Mouse (Mus musculus): ENCODE data around the gene Sec11a. TPM values are rescaled to one million over a fixed set of nuclear protein-coding genes. Genes with fewer than 3 reads are reported as not detected.
A peak's percentile ranks its signal among the peaks of the same experiment; 100 is the strongest.
"Not testable (repeated sequence)": the region's sequence is repeated elsewhere in the genome, so short reads cannot be mapped to it uniquely, and the experiment has no call there.

Gene Sec11a
- polyA plus RNA-seq, 1 experiment from 2014 or later = 135 TPM

- 93% methylated on average over 5 of the region's 5 CpGs for WGBS (ENCODE audit: insufficient replicate concordance)
- H3K4me2 ChIP-seq = peak overlapping the region; percentile 80
- no peak for ATAC-seq (replicated peaks; ENCODE audit: insufficient number of reproducible peaks, low FRiP score, low TSS enrichment)
- peak overlapping the region; percentile 94; the same call in 1 of the 2 replicates for H3K4me3 ChIP-seq (ENCODE audit: low read depth, low read length)
- H3K4me1 ChIP-seq (ENCODE audit: control insufficient read depth, insufficient read depth, low read length) = peaks cover 38% of the 10 kb centered on the region
- H3K27me3 ChIP-seq (ENCODE audit: control insufficient read depth, insufficient read depth, low read length) = no peaks in the 10 kb centered on the region
- no peaks in the 10 kb centered on the region for H3K9me3 ChIP-seq (replicated peaks; ENCODE audit: control insufficient read depth, low read length)
- no peak overlapping the region for H3K9ac ChIP-seq (ENCODE audit: low read depth, low read length)
- no peak overlapping the region for H3K27ac ChIP-seq (ENCODE audit: low read depth, low read length)
- no peaks in the 10 kb centered on the region for H3K36me3 ChIP-seq (ENCODE audit: control insufficient read depth, insufficient read depth, low read length)
Measured at GRCm38 (mm10) chr7:80991589-80991988, 44.0 kb upstream of the Sec11a start.

GRCm38 (mm10) chr7:80990276-80990675, 42.7 kb upstream of the Sec11a start:
- no peaks in the 10 kb centered on the region for H3K36me3 ChIP-seq (ENCODE audit: control insufficient read depth, insufficient read depth, low read length)
- no peaks in the 10 kb centered on the region for H3K27me3 ChIP-seq (ENCODE audit: control insufficient read depth, insufficient read depth, low read length)
- no peak overlapping the region for H3K27ac ChIP-seq (ENCODE audit: low read depth, low read length)
- WGBS (ENCODE audit: insufficient replicate concordance) = 86% methylated on average over 6 of the region's 6 CpGs
- H3K9me3 ChIP-seq (replicated peaks; ENCODE audit: control insufficient read depth, low read length) = no peaks in the 10 kb centered on the region
- no peak overlapping the region for H3K4me2 ChIP-seq
- H3K9ac ChIP-seq (ENCODE audit: low read depth, low read length) = no peak overlapping the region
- no peak overlapping the region for H3K4me3 ChIP-seq (ENCODE audit: low read depth, low read length)
- peaks cover 31% of the 10 kb centered on the region for H3K4me1 ChIP-seq (ENCODE audit: control insufficient read depth, insufficient read depth, low read length)
- ATAC-seq (replicated peaks; ENCODE audit: insufficient number of reproducible peaks, low FRiP score, low TSS enrichment) = no peak

DNA sequence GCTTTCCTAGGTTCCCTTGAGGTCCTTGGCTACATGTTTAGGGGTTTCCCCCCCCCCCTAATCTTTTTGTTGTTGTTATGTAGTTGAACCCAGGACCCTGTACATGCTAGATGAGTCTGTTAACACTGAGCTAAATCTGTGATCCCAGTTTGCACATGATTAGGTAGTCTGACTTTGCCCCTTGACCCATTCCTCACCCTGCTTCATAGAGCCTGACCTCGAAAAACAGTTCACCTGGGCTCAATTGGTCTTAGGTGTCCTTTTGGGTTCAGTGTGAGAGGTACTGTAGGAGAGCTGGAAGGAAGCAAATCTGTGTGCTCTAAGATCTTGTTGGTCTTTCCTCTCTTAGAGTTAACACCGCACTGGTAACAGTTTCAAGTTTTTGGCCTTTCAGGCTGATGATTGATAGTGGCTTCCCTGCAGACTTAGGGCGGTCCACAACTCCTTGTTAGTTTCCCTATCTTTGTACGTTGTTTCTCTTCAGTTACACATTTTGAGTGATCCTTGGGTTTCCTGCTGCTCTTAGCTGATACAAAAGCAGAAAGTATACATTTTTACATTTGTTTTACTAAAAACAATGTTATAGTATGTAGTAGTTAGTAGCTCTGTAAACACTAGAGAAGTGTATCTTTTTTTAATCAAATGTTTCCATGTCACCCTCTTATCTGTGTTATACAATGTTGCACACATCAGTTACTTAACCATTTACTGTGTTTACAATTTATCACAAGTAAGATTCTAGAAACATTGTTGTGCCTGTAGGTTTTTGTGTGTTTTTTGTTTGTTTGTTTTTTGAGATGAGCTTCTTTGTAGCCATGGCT, 40.4 kb upstream of the Sec11a start:
- Histone ChIP-seq H3K36me3 (ENCODE audit: control insufficient read depth, insufficient read depth, low read length) (no peaks in the 10 kb centered on the region), H3K9me3 (replicated peaks; ENCODE audit: control insufficient read depth, low read length) (no peaks in the 10 kb centered on the region), H3K4me1 (ENCODE audit: control insufficient read depth, insufficient read depth, low read length) (peaks cover 22% of the 10 kb centered on the region; the same call in 1 of the 2 replicates), H3K4me3 (ENCODE audit: low read depth, low read length) (no peak overlapping the region), H3K9ac (ENCODE audit: low read depth, low read length) (no peak overlapping the region), H3K4me2 (no peak overlapping the region), H3K27me3 (ENCODE audit: control insufficient read depth, insufficient read depth, low read length) (no peaks in the 10 kb centered on the region), H3K27ac (ENCODE audit: low read depth, low read length) (no peak overlapping the region)
- WGBS (ENCODE audit: insufficient replicate concordance) = 53% methylated on average over 4 of the region's 4 CpGs
- ATAC-seq (replicated peaks; ENCODE audit: insufficient number of reproducible peaks, low FRiP score, low TSS enrichment) = no peak

GRCm38 (mm10) chr7:80986458-80987187, 39.0 kb upstream of the Sec11a start:
- H3K4me1 ChIP-seq (ENCODE audit: control insufficient read depth, insufficient read depth, low read length) = peaks cover 14% of the 10 kb centered on the region; the same call in 1 of the 2 replicates
- peak overlapping the region; percentile 25; the same call in 1 of the 2 replicates for H3K4me2 ChIP-seq
- no peak overlapping the region for H3K9ac ChIP-seq (ENCODE audit: low read depth, low read length)
- H3K27ac ChIP-seq (ENCODE audit: low read depth, low read length) = no peak overlapping the region
- 0 out of 2 replicates have a peak, but pooled peaks have one; percentile 10 for ATAC-seq (replicated peaks; ENCODE audit: insufficient number of reproducible peaks, low FRiP score, low TSS enrichment)
- H3K9me3 ChIP-seq (replicated peaks; ENCODE audit: control insufficient read depth, low read length) = no peaks in the 10 kb centered on the region
- H3K4me3 ChIP-seq (ENCODE audit: low read depth, low read length) = no peak overlapping the region
- H3K36me3 ChIP-seq (ENCODE audit: control insufficient read depth, insufficient read depth, low read length) = no peaks in the 10 kb centered on the region
- no peaks in the 10 kb centered on the region for H3K27me3 ChIP-seq (ENCODE audit: control insufficient read depth, insufficient read depth, low read length)
- WGBS (ENCODE audit: insufficient replicate concordance) = 13% methylated on average over 6 of the region's 6 CpGs

- Histone ChIP-seq H3K9me3 (replicated peaks; ENCODE audit: control insufficient read depth, low read length) (no peaks in the 10 kb centered on the region), H3K4me3 (ENCODE audit: low read depth, low read length) (no peak overlapping the region), H3K27ac (ENCODE audit: low read depth, low read length) (no peak overlapping the region), H3K27me3 (ENCODE audit: control insufficient read depth, insufficient read depth, low read length) (no peaks in the 10 kb centered on the region), H3K4me1 (ENCODE audit: control insufficient read depth, insufficient read depth, low read length) (no peaks in the 10 kb centered on the region), H3K9ac (ENCODE audit: low read depth, low read length) (no peak overlapping the region), H3K36me3 (ENCODE audit: control insufficient read depth, insufficient read depth, low read length) (no peaks in the 10 kb centered on the region), H3K4me2 (no peak overlapping the region)
- 85% methylated on average over 11 of the region's 11 CpGs for WGBS (ENCODE audit: insufficient replicate concordance)
- no peak for ATAC-seq (replicated peaks; ENCODE audit: insufficient number of reproducible peaks, low FRiP score, low TSS enrichment)
Measured at GRCm38 (mm10) chr7:80980566-80980965, 33.0 kb upstream of the Sec11a start.

DNA sequence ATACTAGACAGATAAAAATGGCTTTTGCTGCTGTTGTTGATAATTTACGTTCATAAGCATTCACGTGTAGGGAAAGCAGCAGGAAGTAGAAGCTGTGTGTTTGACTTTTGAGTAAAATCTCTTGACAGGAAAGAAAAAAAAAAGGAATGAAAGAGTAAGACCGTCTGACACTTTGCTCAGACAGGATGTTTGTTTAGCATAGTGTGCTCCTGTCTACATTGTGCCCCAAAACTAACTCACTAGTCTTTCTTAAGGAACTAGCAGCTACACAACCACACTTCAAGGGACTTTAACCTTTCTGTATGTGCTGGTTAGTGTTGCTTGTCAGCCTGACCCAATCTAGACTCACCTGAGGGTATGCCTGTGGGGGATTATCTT, 26.0 kb upstream of the Sec11a start:
- not testable (repeated sequence) for H3K27me3 ChIP-seq (ENCODE audit: control insufficient read depth, insufficient read depth, low read length); H3K36me3 ChIP-seq (ENCODE audit: control insufficient read depth, insufficient read depth, low read length); H3K9me3 ChIP-seq (replicated peaks; ENCODE audit: control insufficient read depth, low read length); H3K27ac ChIP-seq (ENCODE audit: low read depth, low read length); H3K9ac ChIP-seq (ENCODE audit: low read depth, low read length); ATAC-seq (replicated peaks; ENCODE audit: insufficient number of reproducible peaks, low FRiP score, low TSS enrichment); H3K4me2 ChIP-seq; H3K4me3 ChIP-seq (ENCODE audit: low read depth, low read length); H3K4me1 ChIP-seq (ENCODE audit: control insufficient read depth, insufficient read depth, low read length)
- 55% methylated on average over 3 of the region's 3 CpGs for WGBS (ENCODE audit: insufficient replicate concordance)

DNA sequence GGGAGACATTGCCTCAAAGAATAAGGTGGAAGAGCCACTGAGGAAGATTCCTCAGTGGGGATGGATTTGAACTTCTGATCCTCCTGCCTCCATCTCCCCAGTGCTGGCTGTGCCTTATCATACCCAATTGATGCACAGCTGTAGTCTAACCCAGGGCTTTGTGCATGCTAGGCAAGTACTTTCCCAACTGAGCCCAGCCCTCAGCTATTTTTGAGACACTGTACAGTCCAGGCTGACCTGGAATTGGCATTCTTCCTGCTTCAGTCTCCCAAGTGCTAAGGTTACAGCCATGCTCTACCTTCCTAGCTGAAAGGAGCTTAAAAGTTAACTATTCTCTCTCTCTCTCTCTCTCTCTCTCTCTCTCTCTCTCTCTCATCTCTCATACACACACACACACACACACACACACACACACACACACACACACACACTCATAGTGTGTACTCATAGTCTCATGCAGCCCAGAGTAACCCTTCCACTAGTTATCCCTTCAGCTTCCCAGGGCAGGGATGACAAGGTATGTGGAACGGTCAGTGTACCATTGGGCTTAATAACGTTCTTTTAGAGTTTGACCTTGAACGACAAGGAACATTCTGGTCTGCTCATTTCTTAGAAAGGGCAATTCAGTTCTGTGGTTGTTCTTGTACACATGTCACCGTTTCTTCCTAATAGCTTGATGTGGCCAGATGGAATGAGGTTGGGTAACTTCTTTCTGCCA, 25.5 kb upstream of the Sec11a start:
- not testable (repeated sequence) for H3K36me3 ChIP-seq (ENCODE audit: control insufficient read depth, insufficient read depth, low read length); H3K9me3 ChIP-seq (replicated peaks; ENCODE audit: control insufficient read depth, low read length); ATAC-seq (replicated peaks; ENCODE audit: insufficient number of reproducible peaks, low FRiP score, low TSS enrichment); H3K27me3 ChIP-seq (ENCODE audit: control insufficient read depth, insufficient read depth, low read length); H3K4me2 ChIP-seq; H3K4me3 ChIP-seq (ENCODE audit: low read depth, low read length); H3K9ac ChIP-seq (ENCODE audit: low read depth, low read length); H3K4me1 ChIP-seq (ENCODE audit: control insufficient read depth, insufficient read depth, low read length); H3K27ac ChIP-seq (ENCODE audit: low read depth, low read length)
- 72% methylated on average over 4 of the region's 4 CpGs for whole genome bisulfite sequencing (ENCODE audit: insufficient replicate concordance)

GRCm38 (mm10) chr7:80972082-80972481, 24.5 kb upstream of the Sec11a start:
- H3K4me2 ChIP-seq = no peak overlapping the region
- no peaks in the 10 kb centered on the region for H3K9me3 ChIP-seq (replicated peaks; ENCODE audit: control insufficient read depth, low read length)
- H3K4me1 ChIP-seq (ENCODE audit: control insufficient read depth, insufficient read depth, low read length) = no peaks in the 10 kb centered on the region
- no peaks in the 10 kb centered on the region for H3K36me3 ChIP-seq (ENCODE audit: control insufficient read depth, insufficient read depth, low read length)
- no peak for ATAC-seq (replicated peaks; ENCODE audit: insufficient number of reproducible peaks, low FRiP score, low TSS enrichment)
- H3K4me3 ChIP-seq (ENCODE audit: low read depth, low read length) = no peak overlapping the region
- no peak overlapping the region for H3K27ac ChIP-seq (ENCODE audit: low read depth, low read length)
- no peaks in the 10 kb centered on the region for H3K27me3 ChIP-seq (ENCODE audit: control insufficient read depth, insufficient read depth, low read length)
- H3K9ac ChIP-seq (ENCODE audit: low read depth, low read length) = no peak overlapping the region
- WGBS (ENCODE audit: insufficient replicate concordance) = 88% methylated on average over 5 of the region's 5 CpGs
